Mouse (Mus musculus): ENCODE data around the gene Gdf9. TPM values are rescaled to one million over a fixed set of nuclear protein-coding genes. Genes with fewer than 3 reads are reported as not detected.

Gdf9 gene
- polyA plus RNA-seq, 1 experiment from 2014 or later, result 5.6 TPM

GRCm38 (mm10) chr11:53427993-53428715 is 2.7 kb upstream of the Gdf9 start:
- Histone ChIP-seq H3K9ac (ENCODE audit: low read depth, low read length) (no peak overlapping the region), H3K4me3 (ENCODE audit: low read depth, low read length) (no peak overlapping the region), H3K27ac (ENCODE audit: low read depth, low read length) (peak overlapping the region; percentile 95), H3K4me1 (replicated peaks; ENCODE audit: control insufficient read depth, insufficient read depth, low read length) (peaks cover 9% of the 10 kb centered on the region; the same call in 1 of the 2 replicates), H3K9me3 (ENCODE audit: control insufficient read depth) (no peaks in the 10 kb centered on the region), H3K36me3 (ENCODE audit: control insufficient read depth, insufficient read depth) (peaks cover 18% of the 10 kb centered on the region), H3K27me3 (replicated peaks; ENCODE audit: control insufficient read depth, insufficient read depth, low read length) (no peaks in the 10 kb centered on the region), H3K4me2 (replicated peaks; ENCODE audit: low read depth) (no peak overlapping the region)
- 61% methylated on average over 3 of the region's 3 CpGs for WGBS
- TF ChIP-seq CTCF (IDR thresholded peaks at IDR 0.05; ENCODE audit: low read depth), result no peak
- no peak for ATAC-seq

- Histone ChIP-seq H3K4me3 (ENCODE audit: low read depth, low read length) (no peak overlapping the region), H3K9me3 (ENCODE audit: control insufficient read depth) (no peaks in the 10 kb centered on the region), H3K4me2 (replicated peaks; ENCODE audit: low read depth) (no peak overlapping the region), H3K27ac (ENCODE audit: low read depth, low read length) (peak overlapping the region; percentile 95), H3K36me3 (ENCODE audit: control insufficient read depth, insufficient read depth) (peaks cover 18% of the 10 kb centered on the region), H3K27me3 (replicated peaks; ENCODE audit: control insufficient read depth, insufficient read depth, low read length) (no peaks in the 10 kb centered on the region), H3K9ac (ENCODE audit: low read depth, low read length) (no peak overlapping the region), H3K4me1 (replicated peaks; ENCODE audit: control insufficient read depth, insufficient read depth, low read length) (peaks cover 9% of the 10 kb centered on the region; the same call in 1 of the 2 replicates)
- WGBS, result 90% methylated on average over 5 of the region's 5 CpGs
- ATAC-seq, result no peak
- TF ChIP-seq CTCF (IDR thresholded peaks at IDR 0.05; ENCODE audit: low read depth), result no peak
Measured at GRCm38 (mm10) chr11:53428716-53429057, 2.1 kb upstream of the Gdf9 start.

- no peak; the same call in 1 of the 2 replicates for TF ChIP-seq CTCF (IDR thresholded peaks at IDR 0.05; ENCODE audit: low read depth)
- Histone ChIP-seq H3K4me1 (replicated peaks; ENCODE audit: control insufficient read depth, insufficient read depth, low read length) (peaks cover 9% of the 10 kb centered on the region; the same call in 1 of the 2 replicates), H3K9me3 (ENCODE audit: control insufficient read depth) (no peaks in the 10 kb centered on the region)
Measured at GRCm38 (mm10) chr11:53429182-53429581, 1.6 kb upstream of the Gdf9 start.

GRCm38 (mm10) chr11:53430300-53430669 is 538 bp upstream of the Gdf9 start:
- Histone ChIP-seq H3K4me1 (replicated peaks; ENCODE audit: control insufficient read depth, insufficient read depth, low read length) (peaks cover 8% of the 10 kb centered on the region; the same call in 1 of the 2 replicates), H3K9me3 (ENCODE audit: control insufficient read depth) (no peaks in the 10 kb centered on the region), H3K4me3 (ENCODE audit: low read depth, low read length) (peak overlapping the region; percentile 67), H3K9ac (ENCODE audit: low read depth, low read length) (peak overlapping the region; percentile 79), H3K36me3 (ENCODE audit: control insufficient read depth, insufficient read depth) (peaks cover 18% of the 10 kb centered on the region), H3K27me3 (replicated peaks; ENCODE audit: control insufficient read depth, insufficient read depth, low read length) (no peaks in the 10 kb centered on the region), H3K27ac (ENCODE audit: low read depth, low read length) (peak overlapping the region; percentile 95), H3K4me2 (replicated peaks; ENCODE audit: low read depth) (peak overlapping the region; percentile 76)
- peak; percentile 53 for ATAC-seq
- under 1% methylated on average over 34 of the region's 34 CpGs for WGBS
- TF ChIP-seq CTCF (IDR thresholded peaks at IDR 0.05; ENCODE audit: low read depth), result no peak

More at GRCm38 (mm10) chr11:53429182-53429581, 1.6 kb upstream of the Gdf9 start:
- H3K27ac ChIP-seq (ENCODE audit: low read depth, low read length), result peak overlapping the region; percentile 95
- no peaks in the 10 kb centered on the region for H3K27me3 ChIP-seq (replicated peaks; ENCODE audit: control insufficient read depth, insufficient read depth, low read length)
- H3K4me2 ChIP-seq (replicated peaks; ENCODE audit: low read depth), result peak overlapping the region; percentile 76
- no peak overlapping the region for H3K4me3 ChIP-seq (ENCODE audit: low read depth, low read length)
- H3K9ac ChIP-seq (ENCODE audit: low read depth, low read length), result peak overlapping the region; percentile 79; the same call in 1 of the 2 replicates
- ATAC-seq, result no peak
- peaks cover 18% of the 10 kb centered on the region for H3K36me3 ChIP-seq (ENCODE audit: control insufficient read depth, insufficient read depth)

- Histone ChIP-seq H3K9me3 (ENCODE audit: control insufficient read depth) (no peaks in the 10 kb centered on the region), H3K4me2 (replicated peaks; ENCODE audit: low read depth) (peak overlapping the region; percentile 76), H3K4me1 (replicated peaks; ENCODE audit: control insufficient read depth, insufficient read depth, low read length) (peaks cover 5% of the 10 kb centered on the region; the same call in 1 of the 2 replicates), H3K4me3 (ENCODE audit: low read depth, low read length) (peak overlapping the region; percentile 67), H3K9ac (ENCODE audit: low read depth, low read length) (no peak overlapping the region; the same call in none of the 2 replicates), H3K27ac (ENCODE audit: low read depth, low read length) (peak overlapping the region; percentile 66), H3K36me3 (ENCODE audit: control insufficient read depth, insufficient read depth) (peaks cover 18% of the 10 kb centered on the region), H3K27me3 (replicated peaks; ENCODE audit: control insufficient read depth, insufficient read depth, low read length) (no peaks in the 10 kb centered on the region)
- peak; percentile 7 for ATAC-seq
- 7% methylated on average over 9 of the region's 9 CpGs for WGBS
- TF ChIP-seq CTCF (IDR thresholded peaks at IDR 0.05; ENCODE audit: low read depth), result no peak
Measured at GRCm38 (mm10) chr11:53431347-53432056, 679 bp downstream of the Gdf9 start.

- TF ChIP-seq CTCF (IDR thresholded peaks at IDR 0.05; ENCODE audit: low read depth), result no peak
- Histone ChIP-seq H3K9me3 (ENCODE audit: control insufficient read depth) (no peaks in the 10 kb centered on the region), H3K36me3 (ENCODE audit: control insufficient read depth, insufficient read depth) (peaks cover 10% of the 10 kb centered on the region), H3K4me2 (replicated peaks; ENCODE audit: low read depth) (no peak overlapping the region), H3K27ac (ENCODE audit: low read depth, low read length) (no peak overlapping the region), H3K9ac (ENCODE audit: low read depth, low read length) (no peak overlapping the region), H3K27me3 (replicated peaks; ENCODE audit: control insufficient read depth, insufficient read depth, low read length) (no peaks in the 10 kb centered on the region), H3K4me1 (replicated peaks; ENCODE audit: control insufficient read depth, insufficient read depth, low read length) (peaks cover 5% of the 10 kb centered on the region; the same call in 1 of the 2 replicates), H3K4me3 (ENCODE audit: low read depth, low read length) (no peak overlapping the region)
- no peak for ATAC-seq
- 36% methylated on average over 6 of the region's 6 CpGs for WGBS
Measured at GRCm38 (mm10) chr11:53433057-53433456, 2.2 kb downstream of the Gdf9 start.
